Mouse (Mus musculus) CH12.LX (cell line): ENCODE results near the gene Plekhg2.

Experiments
- CHD2 ChIP-seq: IDR thresholded peaks from 2 replicates; pipeline ENCODE4 v1.6.1; 2011; ENCODE audit warnings: low read length, improper control_type of control experiment
- CTCF ChIP-seq, 2 experiments: IDR thresholded peaks in 1 of 2; conservative IDR thresholded peaks in 1 of 2; 2 replicates each; pipeline ENCODE4 v1.5.1; 2011 to 2012; ENCODE audit warnings: low read depth in 2 of 2, low read length in 2 of 2, improper control_type of control experiment in 1 of 2, inconsistent platforms in 1 of 2, mild to moderate bottlenecking in 1 of 2, moderate library complexity in 1 of 2
- ELF1 ChIP-seq: IDR thresholded peaks from 2 replicates; pipeline ENCODE4 v1.6.1; 2014; ENCODE audit warnings: low read depth, mild to moderate bottlenecking, inconsistent platforms, low read length, improper control_type of control experiment
- EP300 ChIP-seq: IDR thresholded peaks from 2 replicates; pipeline ENCODE4 v1.6.1; 2011; ENCODE audit warnings: low read length, improper control_type of control experiment
- IRF4 ChIP-seq: IDR thresholded peaks from 2 replicates; pipeline ENCODE4 v1.6.1; 2014; ENCODE audit warnings: low read depth, mild to moderate bottlenecking, inconsistent platforms, low read length, improper control_type of control experiment
- MEF2A ChIP-seq: IDR thresholded peaks from 2 replicates; pipeline ENCODE4 v1.6.1; 2014; ENCODE audit warnings: low read depth, mild to moderate bottlenecking, inconsistent platforms, low read length, improper control_type of control experiment, borderline replicate concordance
- MXI1 ChIP-seq: IDR thresholded peaks from 2 replicates; pipeline ENCODE4 v1.6.1; 2011; ENCODE audit warnings: mild to moderate bottlenecking, low read depth, low read length, improper control_type of control experiment
- PAX5 ChIP-seq: IDR thresholded peaks from 2 replicates; pipeline ENCODE4 v1.6.1; 2012; ENCODE audit warnings: low read length, inconsistent platforms, mixed read lengths
- POLR2A ChIP-seq: IDR thresholded peaks from 2 replicates; pipeline ENCODE4 v1.6.1; 2011; ENCODE audit warnings: low read depth, mild to moderate bottlenecking, improper control_type of control experiment, low read length
- RCOR1 ChIP-seq: conservative IDR thresholded peaks from 2 replicates; pipeline ENCODE4 v1.6.1; 2012; ENCODE audit warnings: low read depth, mild to moderate bottlenecking, inconsistent platforms, low read length, improper control_type of control experiment
- TCF12 ChIP-seq: IDR thresholded peaks from 2 replicates; pipeline ENCODE4 v1.6.1; 2014; ENCODE audit warnings: low read depth, mild to moderate bottlenecking, inconsistent platforms, low read length, improper control_type of control experiment
- UBTF ChIP-seq: IDR thresholded peaks from 2 replicates; pipeline ENCODE4 v1.6.1; 2012; ENCODE audit warnings: low read depth, mild to moderate bottlenecking, inconsistent platforms, low read length, improper control_type of control experiment, moderate library complexity
- USF1 ChIP-seq: IDR thresholded peaks from 2 replicates; pipeline ENCODE4 v1.6.1; 2014; ENCODE audit warnings: low read depth, mild to moderate bottlenecking, inconsistent platforms, low read length, improper control_type of control experiment
- ZC3H11A ChIP-seq: IDR thresholded peaks from 2 replicates; pipeline ENCODE4 v1.6.1; 2012; ENCODE audit warnings: low read depth, mild to moderate bottlenecking, inconsistent platforms, low read length, improper control_type of control experiment

DNA sequence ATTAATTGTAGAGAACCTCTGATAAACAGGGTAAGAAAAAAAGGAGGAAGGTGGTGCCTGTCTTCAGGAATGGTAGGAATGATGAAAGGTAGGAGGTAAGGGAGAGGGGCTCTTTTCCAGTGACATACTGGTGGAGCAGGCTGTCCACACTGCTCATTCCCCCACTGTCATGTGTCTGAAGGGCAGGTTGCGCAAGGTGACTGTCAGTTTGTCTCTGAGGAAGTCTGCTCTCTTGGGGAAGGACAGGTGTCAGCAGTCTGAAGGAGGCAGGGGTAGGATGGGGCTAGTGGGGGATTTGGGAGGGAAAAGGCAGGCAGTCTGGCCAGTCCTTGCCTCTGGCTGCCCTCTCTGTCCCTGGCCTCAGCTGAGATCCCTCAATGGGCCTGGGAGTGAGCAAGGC is 28.6 kb upstream of the Plekhg2 start:
- TF ChIP-seq CTCF (conservative IDR thresholded peaks at IDR 0.05 in 1 of 2, IDR thresholded peaks at IDR 0.05 in 1 of 2; ENCODE audit: low read depth in 2 of 2, low read length in 2 of 2) = no peak
- no peak for TF ChIP-seq PAX5
- TF ChIP-seq POLR2A = no peak
- TF ChIP-seq EP300 = no peak
- TF ChIP-seq ELF1 = no peak
- no peak for TF ChIP-seq CHD2
- TF ChIP-seq IRF4 = no peak
- TF ChIP-seq USF1 = no peak
- no peak for TF ChIP-seq UBTF
- TF ChIP-seq RCOR1 = no peak
- TF ChIP-seq TCF12 = no peak
- TF ChIP-seq ZC3H11A = no peak
- TF ChIP-seq MEF2A = no peak
- no peak for TF ChIP-seq MXI1
